Mouse (Mus musculus): ENCODE measurements around the gene Cep112. TPM values are rescaled to one million over a fixed set of nuclear protein-coding genes. Genes with fewer than 3 reads are reported as not detected.

Gene Cep112
- polyA plus RNA-seq, 1 experiment from 2014 or later = 8.8 TPM

DNA sequence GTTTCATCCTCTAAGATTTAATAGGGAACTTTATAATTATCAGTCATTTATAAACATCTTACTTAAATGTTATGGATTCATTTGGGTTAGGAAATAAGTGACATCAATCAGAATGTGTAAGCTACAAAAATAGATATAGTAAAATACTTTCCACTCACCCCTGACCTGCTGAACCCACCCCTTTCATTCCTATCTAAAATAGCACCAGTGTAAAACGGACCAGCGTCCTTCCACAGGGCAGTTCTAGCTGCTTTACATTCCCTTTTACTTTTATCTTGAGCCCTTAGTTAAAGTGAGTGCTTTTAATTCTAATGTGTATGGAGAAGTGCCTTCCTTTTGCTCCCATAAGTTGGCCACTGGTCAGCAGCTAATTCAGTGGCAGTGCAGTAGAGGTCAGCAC lies 230.6 kb downstream of the Cep112 start:
- no peak for TF ChIP-seq CTCF (IDR thresholded peaks at IDR 0.05; ENCODE audit: low read depth)
- Histone ChIP-seq H3K27me3 (ENCODE audit: insufficient read depth, low read length) (no peaks in the 10 kb centered on the region), H3K4me2 (ENCODE audit: low read length) (no peak overlapping the region), H3K4me1 (replicated peaks; ENCODE audit: insufficient read depth, low read length) (no peaks in the 10 kb centered on the region), H3K36me3 (ENCODE audit: insufficient read depth, low read length) (no peaks in the 10 kb centered on the region), H3K9ac (ENCODE audit: low read depth, low read length) (no peak overlapping the region), H3K4me3 (replicated peaks; ENCODE audit: low read depth, low read length) (no peak overlapping the region), H3K9me3 (replicated peaks; ENCODE audit: low read length) (no peaks in the 10 kb centered on the region), H3K27ac (no peak overlapping the region)
- no peak for ATAC-seq (replicated peaks; ENCODE audit: low FRiP score, low read depth)
- WGBS = 68% methylated on average over 2 of the region's 2 CpGs
- no peak for DNase-seq (ENCODE audit: low spot score)

DNA sequence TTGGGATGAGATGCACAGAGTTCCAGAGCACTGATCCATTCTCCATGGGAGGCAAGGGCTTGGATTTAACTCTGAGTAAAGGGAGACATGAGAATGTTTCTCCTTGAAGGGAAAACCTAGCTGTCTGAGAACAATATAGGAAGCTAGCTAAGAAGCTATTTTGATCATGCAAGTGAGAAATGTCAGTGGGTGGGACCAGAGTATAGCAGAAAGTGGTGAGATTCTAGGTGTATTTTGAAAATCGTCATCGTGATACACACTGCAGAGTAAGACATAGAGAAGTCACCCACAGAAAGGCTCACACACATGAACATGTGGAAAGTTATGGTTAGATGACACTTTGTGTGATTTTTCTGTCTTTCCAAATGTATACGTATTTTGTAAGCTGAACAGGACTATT lies 257.0 kb downstream of the Cep112 start:
- no peak for ATAC-seq (replicated peaks; ENCODE audit: low FRiP score, low read depth)
- WGBS = 92% methylated on average over 3 of the region's 3 CpGs
- H3K27me3 ChIP-seq (ENCODE audit: insufficient read depth, low read length) = no peaks in the 10 kb centered on the region
- no peak for DNase-seq (ENCODE audit: low spot score)
- no peaks in the 10 kb centered on the region for H3K4me1 ChIP-seq (replicated peaks; ENCODE audit: insufficient read depth, low read length)
- no peaks in the 10 kb centered on the region for H3K36me3 ChIP-seq (ENCODE audit: insufficient read depth, low read length)
- no peaks in the 10 kb centered on the region for H3K9me3 ChIP-seq (replicated peaks; ENCODE audit: low read length)
- H3K4me2 ChIP-seq (ENCODE audit: low read length) = no peak overlapping the region
- H3K4me3 ChIP-seq (replicated peaks; ENCODE audit: low read depth, low read length) = no peak overlapping the region
- no peak for TF ChIP-seq CTCF (IDR thresholded peaks at IDR 0.05; ENCODE audit: low read depth)
- no peak overlapping the region for H3K27ac ChIP-seq
- H3K9ac ChIP-seq (ENCODE audit: low read depth, low read length) = no peak overlapping the region

DNA sequence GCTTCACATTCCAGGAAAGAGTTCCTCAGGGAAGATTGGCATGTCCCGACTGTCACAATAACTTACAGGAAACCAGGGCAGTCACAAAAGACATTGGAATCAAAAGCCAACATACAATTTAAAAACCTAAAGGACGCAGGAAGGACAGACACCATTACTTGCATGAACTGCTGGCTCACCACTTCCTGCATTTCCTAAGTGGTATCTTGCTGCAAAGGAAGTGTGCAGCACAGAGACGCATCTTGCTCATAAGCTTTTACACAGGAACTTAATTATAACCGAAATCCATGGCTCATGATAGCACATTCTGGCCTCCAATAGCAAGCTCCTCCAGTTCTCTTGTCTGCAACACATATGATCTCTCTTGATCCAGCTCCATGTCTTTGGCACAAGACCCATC lies 271.6 kb downstream of the Cep112 start:
- Histone ChIP-seq H3K4me2 (ENCODE audit: low read length) (no peak overlapping the region), H3K36me3 (ENCODE audit: insufficient read depth, low read length) (no peaks in the 10 kb centered on the region), H3K4me1 (replicated peaks; ENCODE audit: insufficient read depth, low read length) (no peaks in the 10 kb centered on the region), H3K9ac (ENCODE audit: low read depth, low read length) (no peak overlapping the region), H3K4me3 (replicated peaks; ENCODE audit: low read depth, low read length) (no peak overlapping the region), H3K27ac (no peak overlapping the region), H3K27me3 (ENCODE audit: insufficient read depth, low read length) (no peaks in the 10 kb centered on the region), H3K9me3 (replicated peaks; ENCODE audit: low read length) (no peaks in the 10 kb centered on the region)
- TF ChIP-seq CTCF (IDR thresholded peaks at IDR 0.05; ENCODE audit: low read depth) = no peak
- no peak for ATAC-seq (replicated peaks; ENCODE audit: low FRiP score, low read depth)
- WGBS = 77% methylated on average over 4 of the region's 4 CpGs
- no peak for DNase-seq (ENCODE audit: low spot score)

DNA sequence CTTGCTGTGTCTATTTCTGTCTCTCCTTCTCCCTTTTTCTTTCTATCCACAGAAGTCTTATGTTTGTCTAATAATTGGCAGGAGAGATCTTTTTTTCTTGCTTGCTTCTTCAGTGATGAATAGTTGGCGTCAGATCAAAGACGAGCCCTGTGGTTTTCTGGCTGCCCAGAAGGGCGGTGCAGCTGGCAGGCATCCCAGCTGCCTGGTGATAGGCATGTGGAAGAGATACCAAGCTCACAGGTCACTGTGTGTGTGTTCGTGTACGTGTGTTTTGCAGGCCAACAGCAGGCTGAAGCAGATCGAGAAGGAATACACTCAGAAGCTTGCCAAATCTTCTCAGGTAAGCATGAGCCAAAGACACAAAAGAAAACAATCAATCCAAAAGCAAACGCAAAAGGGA lies 327.3 kb downstream of the Cep112 start:
- ATAC-seq (replicated peaks; ENCODE audit: low FRiP score, low read depth) = no peak
- Histone ChIP-seq H3K27me3 (ENCODE audit: insufficient read depth, low read length) (no peaks in the 10 kb centered on the region), H3K36me3 (ENCODE audit: insufficient read depth, low read length) (no peaks in the 10 kb centered on the region), H3K9me3 (replicated peaks; ENCODE audit: low read length) (no peaks in the 10 kb centered on the region), H3K27ac (no peak overlapping the region), H3K4me2 (ENCODE audit: low read length) (no peak overlapping the region), H3K4me3 (replicated peaks; ENCODE audit: low read depth, low read length) (no peak overlapping the region), H3K4me1 (replicated peaks; ENCODE audit: insufficient read depth, low read length) (peaks cover 6% of the 10 kb centered on the region; the same call in 1 of the 2 replicates), H3K9ac (ENCODE audit: low read depth, low read length) (no peak overlapping the region)
- 42% methylated on average over 7 of the region's 7 CpGs for WGBS
- no peak for DNase-seq (ENCODE audit: low spot score)
- TF ChIP-seq CTCF (IDR thresholded peaks at IDR 0.05; ENCODE audit: low read depth) = no peak

DNA sequence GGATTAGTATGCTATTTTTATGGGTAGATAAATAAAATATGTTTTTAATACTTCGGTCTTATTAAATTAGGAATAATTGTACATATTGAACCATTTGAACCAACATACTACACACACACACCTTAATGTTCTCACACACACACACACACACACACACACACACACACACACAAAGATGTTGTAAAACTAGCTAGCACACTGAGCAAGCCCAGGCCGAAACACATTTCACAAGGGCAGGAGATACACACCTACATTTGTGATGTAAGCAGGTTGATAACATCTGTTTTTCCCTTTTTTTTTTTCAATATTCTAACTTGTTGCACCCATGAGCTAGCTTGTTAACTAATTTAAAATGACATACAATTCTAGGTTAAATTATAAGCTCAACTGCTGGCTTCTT lies 327.8 kb downstream of the Cep112 start:
- H3K4me1 ChIP-seq (replicated peaks; ENCODE audit: insufficient read depth, low read length) = peaks cover 6% of the 10 kb centered on the region; the same call in 1 of the 2 replicates
- no peak overlapping the region for H3K9ac ChIP-seq (ENCODE audit: low read depth, low read length)
- 82% methylated on average over 2 of the region's 2 CpGs for WGBS
- no peak overlapping the region for H3K4me2 ChIP-seq (ENCODE audit: low read length)
- no peak for ATAC-seq (replicated peaks; ENCODE audit: low FRiP score, low read depth)
- H3K4me3 ChIP-seq (replicated peaks; ENCODE audit: low read depth, low read length) = no peak overlapping the region
- H3K27me3 ChIP-seq (ENCODE audit: insufficient read depth, low read length) = no peaks in the 10 kb centered on the region
- no peak for TF ChIP-seq CTCF (IDR thresholded peaks at IDR 0.05; ENCODE audit: low read depth)
- no peak overlapping the region for H3K27ac ChIP-seq
- H3K36me3 ChIP-seq (ENCODE audit: insufficient read depth, low read length) = no peaks in the 10 kb centered on the region
- DNase-seq (ENCODE audit: low spot score) = no peak
- no peaks in the 10 kb centered on the region for H3K9me3 ChIP-seq (replicated peaks; ENCODE audit: low read length)

DNA sequence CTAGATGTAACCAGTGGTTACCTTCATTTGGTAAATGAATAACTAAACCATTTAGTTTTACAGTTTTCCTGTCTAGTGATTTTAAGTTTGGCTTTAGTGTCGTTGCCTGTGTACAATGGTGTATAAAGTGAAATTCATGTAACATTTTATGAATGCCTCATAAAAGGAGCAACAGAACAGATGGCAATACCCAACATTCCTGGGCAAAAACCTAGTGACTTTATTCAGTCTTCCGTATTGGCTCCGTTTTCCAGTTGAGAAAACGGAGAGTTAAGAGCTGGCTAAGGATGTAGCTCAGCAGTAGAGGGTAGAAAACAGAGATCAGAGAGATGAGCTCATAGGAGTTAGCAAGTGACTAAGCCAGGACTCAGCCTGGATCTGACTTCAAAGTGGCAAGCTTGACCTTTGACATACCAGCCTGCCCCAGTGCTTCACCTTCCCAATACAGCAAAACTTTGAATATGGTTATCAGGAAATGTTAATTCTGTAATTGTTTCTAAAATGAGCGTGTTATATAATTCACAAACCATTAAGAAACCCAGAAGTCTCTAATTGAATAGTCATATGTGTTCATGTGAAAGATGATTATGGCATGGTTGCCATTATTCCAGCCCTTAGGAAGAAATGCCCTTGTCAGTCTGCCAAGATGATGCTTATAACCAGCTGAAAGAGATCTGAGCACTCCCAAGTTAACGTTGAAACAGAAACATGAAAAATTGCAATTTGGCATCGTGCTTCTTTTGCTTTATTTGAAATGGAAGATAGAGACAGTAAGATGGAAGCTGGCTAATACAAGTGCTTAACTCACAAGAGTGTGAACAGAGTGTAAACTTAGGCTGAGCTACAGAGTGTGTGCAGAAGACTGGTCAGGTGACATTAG lies 328.6 kb downstream of the Cep112 start:
- Histone ChIP-seq H3K36me3 (ENCODE audit: insufficient read depth, low read length) (no peaks in the 10 kb centered on the region), H3K9me3 (replicated peaks; ENCODE audit: low read length) (no peaks in the 10 kb centered on the region), H3K27ac (no peak overlapping the region), H3K4me1 (replicated peaks; ENCODE audit: insufficient read depth, low read length) (peaks cover 6% of the 10 kb centered on the region; the same call in 1 of the 2 replicates), H3K9ac (ENCODE audit: low read depth, low read length) (no peak overlapping the region), H3K27me3 (ENCODE audit: insufficient read depth, low read length) (no peaks in the 10 kb centered on the region), H3K4me3 (replicated peaks; ENCODE audit: low read depth, low read length) (no peak overlapping the region), H3K4me2 (ENCODE audit: low read length) (no peak overlapping the region)
- WGBS = 69% methylated on average over 7 of the region's 7 CpGs
- no peak for TF ChIP-seq CTCF (IDR thresholded peaks at IDR 0.05; ENCODE audit: low read depth)
- ATAC-seq (replicated peaks; ENCODE audit: low FRiP score, low read depth) (no peak), DNase-seq (ENCODE audit: low spot score) (no peak)
